Mouse (Mus musculus): ENCODE measurements at regions not wholly inside any gene's neighbourhood (a gene's known extent, or its start where the extent isn't known, plus 50 kb on each side); places are given as distances from the start of the nearest gene placed in this dataset.
A peak's percentile ranks its signal among the peaks of the same experiment; 100 is the strongest.
"Not testable (repeated sequence)": the region's sequence is repeated elsewhere in the genome, so short reads cannot be mapped to it uniquely, and the experiment has no call there.

DNA sequence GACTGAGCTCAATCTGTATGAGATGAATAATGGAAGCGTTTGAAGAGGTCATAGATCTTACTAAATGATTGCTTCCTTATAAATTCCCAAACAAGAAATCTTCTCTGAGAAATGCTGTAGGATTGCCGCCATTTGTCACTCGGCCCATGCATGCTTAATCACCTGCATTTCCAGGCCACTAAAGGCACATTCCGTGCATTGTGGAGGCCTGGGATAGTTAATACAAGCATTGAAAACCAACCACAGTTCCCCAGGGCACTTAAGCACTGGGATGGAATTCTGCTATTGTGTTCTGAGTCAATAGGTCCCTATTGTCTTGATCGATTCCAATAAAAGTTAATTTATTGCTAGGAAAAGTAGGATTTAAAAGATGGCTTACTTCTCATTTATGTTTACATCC is 92.5 kb downstream of the Naa11 start:
- WGBS = 82% methylated on average over 5 of the region's 5 CpGs
- no peak overlapping the region for H3K4me3 ChIP-seq (ENCODE audit: low read length)
- no peaks in the 10 kb centered on the region for H3K27me3 ChIP-seq (ENCODE audit: control insufficient read depth, insufficient read depth, low read depth, low read length)
- no peak overlapping the region for H3K9ac ChIP-seq (ENCODE audit: low read length)
- H3K4me1 ChIP-seq (replicated peaks; ENCODE audit: control insufficient read depth, insufficient read depth, low read length) = no peaks in the 10 kb centered on the region
- ATAC-seq (ENCODE audit: low read depth) = no peak
- H3K36me3 ChIP-seq (ENCODE audit: control insufficient read depth, insufficient read depth, low read length) = no peaks in the 10 kb centered on the region
- no peaks in the 10 kb centered on the region for H3K9me3 ChIP-seq (ENCODE audit: control insufficient read depth, low read length)
- H3K4me2 ChIP-seq (ENCODE audit: low read depth, low read length) = no peak overlapping the region
- no peak overlapping the region for H3K27ac ChIP-seq (ENCODE audit: low read length)

DNA sequence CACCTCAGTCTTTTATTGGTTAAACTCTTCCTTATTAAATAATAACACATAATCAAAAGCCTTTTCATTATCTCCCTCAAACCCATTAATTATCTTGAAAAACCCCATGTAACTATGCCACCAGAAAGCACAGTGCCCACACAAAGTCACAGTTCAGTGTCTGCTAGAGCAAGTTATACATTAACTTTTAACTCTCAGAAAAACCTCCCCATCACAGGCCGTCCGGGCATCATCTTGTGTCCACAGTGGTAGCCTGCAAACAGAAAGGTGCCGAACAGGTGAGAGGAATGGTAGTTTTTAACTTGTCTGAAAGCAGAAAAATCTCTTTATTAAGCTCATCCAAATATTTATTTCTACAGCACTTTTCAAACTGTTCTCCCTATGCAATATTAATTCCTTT is 96.0 kb downstream of the Naa11 start:
- no peak overlapping the region for H3K27ac ChIP-seq (ENCODE audit: low read length)
- no peak overlapping the region for H3K4me3 ChIP-seq (ENCODE audit: low read length)
- no peaks in the 10 kb centered on the region for H3K9me3 ChIP-seq (ENCODE audit: control insufficient read depth, low read length)
- no peak overlapping the region for H3K9ac ChIP-seq (ENCODE audit: low read length)
- no peaks in the 10 kb centered on the region for H3K4me1 ChIP-seq (replicated peaks; ENCODE audit: control insufficient read depth, insufficient read depth, low read length)
- 63% methylated on average over 3 of the region's 3 CpGs for WGBS
- no peak overlapping the region for H3K4me2 ChIP-seq (ENCODE audit: low read depth, low read length)
- no peak for ATAC-seq (ENCODE audit: low read depth)
- no peaks in the 10 kb centered on the region for H3K36me3 ChIP-seq (ENCODE audit: control insufficient read depth, insufficient read depth, low read length)
- H3K27me3 ChIP-seq (ENCODE audit: control insufficient read depth, insufficient read depth, low read depth, low read length) = no peaks in the 10 kb centered on the region

DNA sequence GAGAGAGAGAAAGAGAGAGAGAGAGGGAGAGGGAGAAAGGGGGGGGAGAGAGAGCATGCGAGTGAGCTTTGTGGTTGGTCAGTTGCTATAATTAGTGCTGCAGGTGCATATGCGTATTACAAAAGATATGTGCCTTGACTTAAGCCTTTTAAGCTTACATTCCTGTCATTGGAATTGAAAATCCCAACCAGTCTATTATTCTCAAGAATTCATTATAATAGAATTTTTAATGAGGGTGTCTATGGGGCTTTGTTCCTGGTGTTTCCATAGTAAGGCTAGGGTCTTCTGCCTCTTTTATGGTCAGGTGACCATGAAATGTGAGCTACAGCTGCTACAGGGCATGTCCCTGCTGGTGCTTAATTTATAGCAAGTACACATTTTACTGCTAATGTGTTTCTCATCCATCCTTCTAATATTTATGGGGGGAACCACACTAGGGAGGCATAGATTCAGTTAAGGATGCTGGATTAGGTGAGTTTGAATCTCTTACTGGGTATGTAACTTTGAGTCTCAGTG is 102.0 kb downstream of the Naa11 start:
- Histone ChIP-seq H3K4me2 (ENCODE audit: low read depth, low read length) (no peak overlapping the region), H3K9me3 (ENCODE audit: control insufficient read depth, low read length) (no peaks in the 10 kb centered on the region), H3K4me3 (ENCODE audit: low read length) (no peak overlapping the region), H3K27ac (ENCODE audit: low read length) (no peak overlapping the region), H3K4me1 (replicated peaks; ENCODE audit: control insufficient read depth, insufficient read depth, low read length) (no peaks in the 10 kb centered on the region), H3K27me3 (ENCODE audit: control insufficient read depth, insufficient read depth, low read depth, low read length) (no peaks in the 10 kb centered on the region), H3K9ac (ENCODE audit: low read length) (no peak overlapping the region), H3K36me3 (ENCODE audit: control insufficient read depth, insufficient read depth, low read length) (no peaks in the 10 kb centered on the region)
- WGBS = 76% methylated on average over 2 of the region's 2 CpGs
- no peak for ATAC-seq (ENCODE audit: low read depth)

DNA sequence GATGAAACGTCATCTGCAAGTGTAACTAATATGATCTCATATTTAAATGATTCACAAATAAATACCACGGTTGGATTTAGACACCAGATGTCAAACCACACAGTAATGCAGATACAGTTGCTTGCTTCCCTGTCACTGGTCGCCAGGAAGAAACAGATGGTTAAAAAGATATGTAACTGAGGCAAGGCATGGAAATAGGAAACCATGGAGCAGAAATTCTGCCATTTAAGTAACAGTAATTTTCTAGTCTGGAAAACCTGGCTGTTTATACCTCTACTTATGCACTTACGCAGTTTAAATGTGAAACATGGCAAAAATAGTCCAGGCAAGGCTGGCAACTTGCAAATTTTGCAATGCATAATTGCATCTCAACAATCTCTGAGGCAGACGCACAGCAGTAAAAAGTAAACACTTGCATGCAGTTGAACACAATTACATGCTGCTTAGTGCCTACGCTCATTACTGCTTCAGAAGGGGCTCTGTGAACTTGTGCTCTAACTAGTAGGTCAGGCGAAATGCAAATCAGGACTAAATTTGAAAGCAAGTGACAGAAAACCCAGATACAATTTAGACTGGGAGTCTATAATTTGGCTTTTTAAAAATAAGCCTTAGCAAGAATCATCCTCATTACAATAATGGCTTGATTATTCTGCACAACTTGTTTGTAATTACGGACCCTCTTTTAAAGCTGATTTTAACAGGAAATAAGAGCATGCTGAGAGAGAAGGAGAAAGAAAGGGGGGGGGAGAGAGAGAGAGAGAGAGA is 102.6 kb downstream of the Naa11 start:
- Histone ChIP-seq H3K4me1 (replicated peaks; ENCODE audit: control insufficient read depth, insufficient read depth, low read length) (no peaks in the 10 kb centered on the region), H3K27me3 (ENCODE audit: control insufficient read depth, insufficient read depth, low read depth, low read length) (no peaks in the 10 kb centered on the region), H3K4me2 (ENCODE audit: low read depth, low read length) (no peak overlapping the region), H3K36me3 (ENCODE audit: control insufficient read depth, insufficient read depth, low read length) (no peaks in the 10 kb centered on the region), H3K9ac (ENCODE audit: low read length) (no peak overlapping the region), H3K27ac (ENCODE audit: low read length) (no peak overlapping the region), H3K9me3 (ENCODE audit: control insufficient read depth, low read length) (no peaks in the 10 kb centered on the region), H3K4me3 (ENCODE audit: low read length) (no peak overlapping the region)
- 70% methylated on average over 8 of the region's 8 CpGs for WGBS
- no peak for ATAC-seq (ENCODE audit: low read depth)

DNA sequence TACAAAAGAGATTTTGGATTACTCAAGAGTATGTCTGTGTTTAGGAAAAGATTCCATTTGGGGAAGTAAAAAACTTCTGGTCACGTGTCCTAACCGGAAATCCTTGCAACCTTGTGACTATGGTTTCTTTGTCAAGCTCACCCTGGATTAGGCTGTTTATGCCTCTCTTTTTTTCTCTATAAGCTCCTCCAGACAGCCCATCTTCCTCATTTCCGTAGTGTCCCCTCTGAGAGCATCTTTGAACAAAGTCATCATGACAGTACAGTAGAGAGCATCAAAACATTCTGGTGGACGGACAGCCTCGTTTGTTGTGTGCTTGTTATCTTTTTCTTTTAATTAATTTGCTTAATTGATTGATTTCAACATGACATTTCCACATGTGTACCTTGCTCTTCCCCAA is 112.7 kb downstream of the Naa11 start:
- Histone ChIP-seq H3K4me1 (replicated peaks; ENCODE audit: control insufficient read depth, insufficient read depth, low read length) (no peaks in the 10 kb centered on the region), H3K27me3 (ENCODE audit: control insufficient read depth, insufficient read depth, low read depth, low read length) (no peaks in the 10 kb centered on the region), H3K4me3 (ENCODE audit: low read length) (no peak overlapping the region), H3K36me3 (ENCODE audit: control insufficient read depth, insufficient read depth, low read length) (no peaks in the 10 kb centered on the region), H3K9ac (ENCODE audit: low read length) (no peak overlapping the region), H3K9me3 (ENCODE audit: control insufficient read depth, low read length) (no peaks in the 10 kb centered on the region), H3K4me2 (ENCODE audit: low read depth, low read length) (no peak overlapping the region), H3K27ac (ENCODE audit: low read length) (no peak overlapping the region)
- ATAC-seq (ENCODE audit: low read depth) = no peak
- 77% methylated on average over 5 of the region's 5 CpGs for WGBS

DNA sequence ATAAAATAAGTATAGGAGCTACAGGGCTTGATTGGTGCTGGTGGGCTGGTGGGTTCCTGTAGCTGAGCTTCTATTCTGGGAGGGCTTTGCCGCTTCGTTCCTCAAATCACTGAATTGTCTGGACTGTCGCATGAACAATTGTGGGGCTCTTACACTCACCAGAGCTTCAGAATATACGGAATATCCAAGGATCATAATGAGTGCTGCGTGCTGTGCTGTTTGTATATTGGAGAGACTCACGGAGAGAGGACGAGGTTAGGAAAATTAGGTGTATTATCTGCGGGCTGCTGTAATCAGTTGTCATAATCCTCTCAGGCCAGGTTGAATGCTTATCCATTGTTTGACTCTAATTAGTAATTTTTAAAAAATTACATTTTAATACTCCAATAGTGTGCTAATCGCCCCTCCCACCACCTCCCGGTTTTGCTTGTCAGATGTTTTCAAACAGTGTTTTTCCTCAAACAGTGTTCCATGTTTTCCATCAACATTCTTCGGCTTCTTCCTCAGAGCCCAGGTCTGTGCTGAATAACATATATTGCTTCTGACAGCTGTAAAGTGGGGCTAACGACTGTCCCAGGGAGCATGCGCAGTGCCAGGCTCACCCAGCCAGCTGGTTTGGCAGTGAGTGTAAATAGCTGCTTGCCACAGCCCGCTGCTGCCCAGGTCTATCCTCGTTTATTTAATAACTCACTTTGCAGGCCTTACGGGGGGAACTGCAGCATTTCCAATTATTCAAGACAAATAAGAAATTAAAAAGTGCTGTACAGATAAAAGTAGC is 114.2 kb downstream of the Naa11 start:
- H3K9me3 ChIP-seq (ENCODE audit: control insufficient read depth, low read length) = no peaks in the 10 kb centered on the region
- 64% methylated on average over 16 of the region's 16 CpGs for WGBS
- H3K36me3 ChIP-seq (ENCODE audit: control insufficient read depth, insufficient read depth, low read length) = no peaks in the 10 kb centered on the region
- H3K9ac ChIP-seq (ENCODE audit: low read length) = no peak overlapping the region
- H3K4me2 ChIP-seq (ENCODE audit: low read depth, low read length) = no peak overlapping the region
- H3K27ac ChIP-seq (ENCODE audit: low read length) = no peak overlapping the region
- no peak overlapping the region for H3K4me3 ChIP-seq (ENCODE audit: low read length)
- H3K4me1 ChIP-seq (replicated peaks; ENCODE audit: control insufficient read depth, insufficient read depth, low read length) = no peaks in the 10 kb centered on the region
- no peaks in the 10 kb centered on the region for H3K27me3 ChIP-seq (ENCODE audit: control insufficient read depth, insufficient read depth, low read depth, low read length)
- no peak for ATAC-seq (ENCODE audit: low read depth)

DNA sequence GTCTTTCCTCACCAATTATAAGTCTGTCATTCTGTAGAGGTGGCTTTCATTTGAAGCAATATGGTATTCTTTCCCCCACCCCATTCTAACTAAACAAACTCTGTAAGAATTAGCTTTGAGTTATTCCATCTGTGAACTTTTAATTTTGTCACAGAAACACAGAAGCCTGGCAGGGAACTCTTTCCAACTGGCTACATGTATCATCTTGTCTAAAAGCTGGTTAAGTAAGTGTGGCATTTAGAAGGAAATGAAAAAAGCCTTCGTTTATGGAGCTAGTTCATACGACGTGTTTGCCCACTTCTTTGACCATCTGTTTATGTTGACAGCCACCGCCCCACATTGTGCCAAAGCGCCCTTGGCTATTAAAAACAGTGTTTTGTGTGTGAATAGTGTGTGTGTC is 115.5 kb downstream of the Naa11 start:
- peak; percentile 52 for ATAC-seq (ENCODE audit: low read depth)
- Histone ChIP-seq H3K36me3 (ENCODE audit: control insufficient read depth, insufficient read depth, low read length) (no peaks in the 10 kb centered on the region), H3K9ac (ENCODE audit: low read length) (no peak overlapping the region), H3K27ac (ENCODE audit: low read length) (no peak overlapping the region), H3K4me3 (ENCODE audit: low read length) (no peak overlapping the region), H3K9me3 (ENCODE audit: control insufficient read depth, low read length) (no peaks in the 10 kb centered on the region), H3K27me3 (ENCODE audit: control insufficient read depth, insufficient read depth, low read depth, low read length) (no peaks in the 10 kb centered on the region), H3K4me1 (replicated peaks; ENCODE audit: control insufficient read depth, insufficient read depth, low read length) (no peaks in the 10 kb centered on the region), H3K4me2 (ENCODE audit: low read depth, low read length) (no peak overlapping the region)
- 53% methylated on average over 5 of the region's 5 CpGs for WGBS

DNA sequence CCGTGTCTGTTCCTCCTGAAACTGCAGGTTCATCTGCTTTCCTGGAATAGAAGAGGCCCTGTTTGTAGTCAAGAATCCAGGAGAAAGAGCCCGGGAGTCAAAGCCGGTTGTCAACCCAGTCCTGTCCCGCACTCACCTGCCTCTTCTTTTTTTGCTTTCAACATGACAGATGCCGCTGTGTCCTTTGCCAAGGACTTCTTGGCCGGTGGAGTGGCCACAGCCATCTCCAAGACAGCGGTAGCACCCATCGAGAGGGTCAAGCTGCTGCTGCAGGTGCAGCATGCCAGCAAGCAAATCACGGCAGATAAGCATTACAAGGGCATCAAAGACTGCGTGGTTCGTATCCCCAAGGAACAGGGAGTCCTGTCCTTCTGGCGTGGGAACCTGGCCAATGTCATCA is 127.5 kb downstream of the Naa11 start:
- H3K4me3 ChIP-seq (ENCODE audit: low read length); H3K27ac ChIP-seq (ENCODE audit: low read length); H3K27me3 ChIP-seq (ENCODE audit: control insufficient read depth, insufficient read depth, low read depth, low read length); H3K4me2 ChIP-seq (ENCODE audit: low read depth, low read length); H3K9me3 ChIP-seq (ENCODE audit: control insufficient read depth, low read length); H3K4me1 ChIP-seq (replicated peaks; ENCODE audit: control insufficient read depth, insufficient read depth, low read length); ATAC-seq (ENCODE audit: low read depth); H3K9ac ChIP-seq (ENCODE audit: low read length); H3K36me3 ChIP-seq (ENCODE audit: control insufficient read depth, insufficient read depth, low read length): not testable (repeated sequence)
- 78% methylated on average over 12 of the region's 12 CpGs for whole genome bisulfite sequencing

DNA sequence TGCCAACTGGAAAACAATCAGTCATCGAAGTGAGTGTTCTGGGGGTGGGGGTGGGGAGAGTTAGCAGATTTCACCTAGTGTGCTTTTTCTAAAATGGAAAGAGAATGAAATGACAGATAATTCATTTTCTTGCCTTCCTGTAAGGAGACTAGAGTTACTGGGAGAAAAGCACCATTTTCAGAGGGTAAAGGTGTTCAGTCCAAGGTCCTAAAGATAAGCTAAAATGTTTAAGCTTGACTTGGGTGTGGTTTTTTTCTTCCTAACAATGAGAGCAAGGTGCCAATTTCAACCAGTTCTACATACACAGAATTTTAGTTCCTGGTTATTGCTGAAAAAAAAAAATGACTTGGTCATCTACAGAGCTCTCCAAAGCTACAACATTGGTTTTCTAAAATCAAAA is 135.1 kb downstream of the Naa11 start:
- no peak for ATAC-seq (ENCODE audit: low read depth)
- Histone ChIP-seq H3K36me3 (ENCODE audit: control insufficient read depth, insufficient read depth, low read length) (no peaks in the 10 kb centered on the region), H3K4me3 (ENCODE audit: low read length) (no peak overlapping the region), H3K4me1 (replicated peaks; ENCODE audit: control insufficient read depth, insufficient read depth, low read length) (no peaks in the 10 kb centered on the region), H3K27me3 (ENCODE audit: control insufficient read depth, insufficient read depth, low read depth, low read length) (no peaks in the 10 kb centered on the region), H3K9ac (ENCODE audit: low read length) (no peak overlapping the region), H3K4me2 (ENCODE audit: low read depth, low read length) (no peak overlapping the region), H3K9me3 (ENCODE audit: control insufficient read depth, low read length) (no peaks in the 10 kb centered on the region), H3K27ac (ENCODE audit: low read length) (no peak overlapping the region)
- WGBS = 73% methylated on average over 1 of the region's 1 CpGs
